In the genomic region with DNA sequence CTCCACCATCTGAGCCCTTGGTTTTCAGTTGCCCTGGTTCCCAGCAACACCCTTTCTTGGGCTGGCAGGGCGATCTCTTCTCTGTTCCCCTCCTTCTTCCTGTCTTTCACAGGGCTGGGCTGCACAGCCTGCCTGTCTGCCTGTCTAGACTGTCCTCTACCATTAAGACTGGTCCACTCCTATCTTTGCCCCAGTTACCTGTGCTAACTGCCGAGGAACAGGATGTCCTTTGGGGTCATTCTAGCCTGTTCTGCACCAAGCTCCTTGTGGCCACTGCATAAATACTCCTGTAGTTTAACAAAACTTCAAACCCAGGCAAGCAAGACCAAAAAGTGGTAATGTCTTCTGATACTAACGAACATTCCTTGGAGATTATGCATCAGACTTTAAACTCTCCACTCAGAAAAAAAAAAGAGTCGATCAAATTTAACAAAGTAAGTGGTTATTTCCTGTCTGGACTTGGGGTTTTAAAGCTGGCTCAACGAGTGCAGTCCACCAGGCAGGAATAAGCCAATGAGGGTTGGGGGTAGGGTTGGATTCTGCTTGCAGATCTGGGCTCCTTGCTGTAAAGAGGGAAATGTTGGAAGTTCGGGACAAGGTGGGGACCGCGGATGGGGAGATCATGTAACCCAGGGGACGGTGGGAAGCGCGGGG, we compare ENCODE assay signal across 9 mouse cellular contexts. TPM values are rescaled to one million over a fixed set of nuclear protein-coding genes. Genes with fewer than 3 reads are reported as not detected.
DNase-seq lines count a peak whose midpoint lies in the region; ATAC-seq and TF ChIP-seq lines count a peak whose summit lies in the region.
"Had no signal": no experiment of that assay in that cellular context is flagged by ENCODE, and none has a peak within 500 bp of the region (broad histone marks: within the 10 kb centered on the region; RNA-seq: fewer than 3 reads in every experiment).

A gene (plus strand): TSS at position 210 of the 654 bp plus-strand sequence.

- peak within 1 kb of the TSS; percentile 97 for H3K4me2 ChIP-seq in neural tube, embryonic 13.5 days

- peak within 1 kb of the TSS; percentile 79 for H3K9ac ChIP-seq in heart, adult 2 months (ENCODE audit: low read depth, low read length)
- peak within 1 kb of the TSS; percentile 64 for H3K9ac ChIP-seq in neural tube, embryonic 13.5 days

- intact Hi-C loops in heart, adult 2 months (cut with DNase I) = loop anchor here (2.0 kb wide), 2 partner anchors 44 to 78 kb away; no protein-coding TSS in a partner anchor
- intact Hi-C loops in heart, postnatal 25 days (cut with DNase I) = loop anchor here (5.0 kb wide), 1 partner anchor 54 kb away; no protein-coding TSS in a partner anchor

- no peak for TF ChIP-seq EP300 in heart, adult 2 months (IDR thresholded peaks at IDR 0.05; ENCODE audit: insufficient read depth, low read depth, low read length)

- H3K27ac ChIP-seq in heart, adult 2 months = peak within 1 kb of the TSS; percentile 79
- no peak within 1 kb of the TSS for H3K27ac ChIP-seq in spleen, adult 2 months (ENCODE audit: insufficient read depth, low read length)
- H3K27ac ChIP-seq in neural tube, embryonic 13.5 days (replicated peaks) = no peak within 1 kb of the TSS

- DNase-seq in heart, adult 2 months = no peak
- DNase-seq in heart, postnatal 25 days (ENCODE audit: low spot score) = no peak
- DNase-seq in spleen, adult 2 months (ENCODE audit: low read depth in 1 of 2, low spot score in 2 of 2) = no peak
- no peak for DNase-seq in spleen, postnatal 4 days (ENCODE audit: low spot score in 2 of 2)
- no peak for DNase-seq in layer of hippocampus, postnatal 14 days (ENCODE audit: low spot score in 2 of 2)
- DNase-seq in gastrocnemius, postnatal 10 days = no peak
- no peak for DNase-seq in lung, postnatal 25 days (ENCODE audit: low spot score)

- WGBS in heart, adult 2 months = 14% methylated on average over 11 of the region's 11 CpGs
- 6% methylated on average over 11 of the region's 11 CpGs for WGBS in spleen, adult 2 months
- 16% methylated on average over 11 of the region's 11 CpGs for WGBS in neural tube, embryonic 13.5 days

- H3K4me1 ChIP-seq in heart, adult 2 months (ENCODE audit: control insufficient read depth, insufficient read depth, low read length) = peaks cover 6% of the 10 kb centered on the region; the same call in 1 of the 2 replicates
- no peaks in the 10 kb centered on the region for H3K4me1 ChIP-seq in spleen, adult 2 months (ENCODE audit: control insufficient read depth, insufficient read depth, insufficient read length)
- H3K4me1 ChIP-seq in neural tube, embryonic 13.5 days (replicated peaks) = peaks cover 19% of the 10 kb centered on the region

- H3K27me3 ChIP-seq in heart, adult 2 months (ENCODE audit: control insufficient read depth, insufficient read depth, low read length) = no peaks in the 10 kb centered on the region; the same call in 1 of the 2 replicates
- H3K27me3 ChIP-seq in spleen, adult 2 months (ENCODE audit: control insufficient read depth, insufficient read depth, low read length) = no peaks in the 10 kb centered on the region
- peaks cover 51% of the 10 kb centered on the region for H3K27me3 ChIP-seq in neural tube, embryonic 13.5 days
- H3K27me3 ChIP-seq: CH12.LX had no signal

- peak within 1 kb of the TSS; percentile 72 for H3K4me3 ChIP-seq in heart, adult 2 months
- H3K4me3 ChIP-seq in spleen, adult 2 months (ENCODE audit: extremely low read depth, insufficient read depth, insufficient read length) = peak within 1 kb of the TSS; percentile 22; the same call in 1 of the 2 replicates
- peak within 1 kb of the TSS; percentile 49 for H3K4me3 ChIP-seq in neural tube, embryonic 13.5 days

- no peaks in the 10 kb centered on the region for H3K36me3 ChIP-seq in heart, adult 2 months (ENCODE audit: control insufficient read depth, insufficient read depth, low read length)
- no peaks in the 10 kb centered on the region for H3K36me3 ChIP-seq in spleen, adult 2 months (ENCODE audit: control insufficient read depth, insufficient read depth, low read length)
- H3K36me3 ChIP-seq in neural tube, embryonic 13.5 days = no peaks in the 10 kb centered on the region

- no peaks in the 10 kb centered on the region for H3K9me3 ChIP-seq in neural tube, embryonic 13.5 days

- no peak for ATAC-seq in neural tube, embryonic 13.5 days (ENCODE audit: low read depth)

- TF ChIP-seq POLR2A in heart, adult 2 months (IDR thresholded peaks at IDR 0.05; ENCODE audit: insufficient read depth, low read depth, low read length) = no peak
- TF ChIP-seq POLR2A in spleen, adult 2 months (IDR thresholded peaks at IDR 0.05; ENCODE audit: low read depth, low read length) = no peak

- TF ChIP-seq CTCF in heart, adult 2 months (IDR thresholded peaks at IDR 0.05) = no peak
- TF ChIP-seq CTCF in spleen, adult 2 months (IDR thresholded peaks at IDR 0.05; ENCODE audit: extremely low read depth, insufficient read depth, insufficient read length, insufficient replicate concordance) = no peak

- H3K79me2 ChIP-seq in heart, adult 2 months (replicated peaks; ENCODE audit: control insufficient read depth, insufficient read depth, low read length) = no peaks in the 10 kb centered on the region

RNA-seq across cellular contexts. Expression of the gene that starts here (rescaled TPM):
- 1 to 10 TPM; 1.8 to 2.4 TPM for total RNA-seq in heart, adult 2 months (2021)
- 2.0 and 2.5 TPM in 2 replicates for polyA plus RNA-seq in heart, adult 2 months (2012; rRNA removed)
- total RNA-seq in heart, postnatal 25 days (2021) = 1 to 10 TPM; 1.9 to 2.9 TPM
- 0.65 and 0.93 TPM in 2 replicates for polyA plus RNA-seq in spleen, adult 2 months (2012; rRNA removed)
- 10 to 100 TPM; 16.2 to 17.9 TPM for total RNA-seq in layer of hippocampus, postnatal 14 days (2021)
- polyA plus RNA-seq in neural tube, embryonic 13.5 days (2015; fragmentation: Nextera tagmentation; extraction: Ambion mirVana) = 1.2 and 2.0 TPM in 2 replicates
- 1 to 10 TPM; 2.0 to 2.1 TPM for total RNA-seq in gastrocnemius, postnatal 10 days (2021)
- total RNA-seq: CH12.LX had no signal

Comparison
In these comparisons a context has a peak if more than half of its experiments do, and no peak if none do; other contexts are left out.
1. RNA of the gene that starts here (total RNA-seq): 16.2 to 17.9 TPM in layer of hippocampus, postnatal 14 days; 1.9 to 2.9 TPM in heart, postnatal 25 days, 1.8 to 2.4 TPM in heart, adult 2 months and 2.0 to 2.1 TPM in gastrocnemius, postnatal 10 days; every median in the first group is over 4 times any median in the second.
2. H3K4me3 ChIP-seq: peak in every context shown above with its lines; median percentile 72 in heart, adult 2 months; 49 in neural tube, embryonic 13.5 days; 22 in spleen, adult 2 months.